Mouse (Mus musculus): Measurements from ENCODE around the gene Trak2.

- TF ChIP-seq CTCF (IDR thresholded peaks at IDR 0.05; ENCODE audit: extremely low read depth, insufficient read length, insufficient replicate concordance, low read depth, low read length), result no peak
- TF ChIP-seq POLR2A (IDR thresholded peaks at IDR 0.05; ENCODE audit: low read depth, low read length), result no peak
These were observed 3.2 kb downstream of the Trak2 start for GRCm38 (mm10) chr1:58970054-58970453.
